Mouse (Mus musculus): ENCODE results near the gene Gm11077.

The Gm11077 gene

DNA sequence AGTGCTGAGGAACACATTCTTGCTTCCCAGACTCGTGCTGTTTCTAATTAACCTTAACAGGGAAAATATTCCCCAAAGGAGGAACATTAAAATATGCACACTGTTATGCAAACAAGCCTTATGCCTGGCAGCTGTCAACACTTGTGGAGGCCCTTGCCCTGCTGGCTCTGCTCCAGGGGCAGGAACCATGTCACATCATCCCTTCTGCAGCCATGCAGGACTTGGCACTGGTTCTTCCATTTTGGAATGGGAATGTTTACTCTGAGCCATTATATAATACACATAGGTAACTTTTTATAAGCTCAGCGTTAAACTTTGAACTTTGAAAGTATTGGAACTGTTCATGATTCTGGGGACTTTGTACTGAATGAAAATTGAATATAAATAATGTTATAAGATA lies 18.5 kb downstream of the Gm11077 start:
- DNase-seq (ENCODE audit: low spot score), result no peak

DNA sequence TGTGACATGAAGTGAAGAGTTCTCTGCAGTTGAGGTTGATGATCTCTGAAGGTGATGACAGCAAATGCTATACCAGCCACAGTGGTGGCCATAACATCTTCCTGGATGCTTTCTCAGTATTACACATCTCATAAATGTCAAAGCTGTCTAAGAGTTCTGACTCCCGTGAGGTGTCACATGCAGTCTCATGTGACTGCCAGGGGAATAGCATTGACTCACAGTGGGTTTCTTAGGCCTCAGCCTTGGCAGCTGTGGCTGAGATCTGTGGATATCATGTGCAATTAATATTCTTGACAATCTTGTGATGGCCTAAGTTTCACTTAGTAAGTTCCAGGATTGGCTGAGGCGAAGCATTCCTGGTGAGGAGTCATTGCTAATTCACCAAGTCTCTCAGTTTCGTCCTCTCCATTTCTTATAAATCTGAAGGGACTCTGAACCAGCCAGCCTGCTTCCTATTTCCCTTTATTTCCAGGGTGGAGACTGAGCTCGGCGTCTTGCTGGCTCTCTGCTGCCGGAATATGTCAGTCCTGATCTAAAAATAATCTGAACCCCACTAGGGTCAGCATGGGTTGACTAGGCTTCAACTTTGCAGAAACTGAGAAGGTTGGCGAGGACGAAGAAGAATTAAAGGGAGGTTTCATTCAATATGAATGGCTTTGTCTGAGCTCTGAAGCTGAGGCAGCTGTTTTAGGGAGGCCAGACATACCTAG lies 21.4 kb downstream of the Gm11077 start:
- DNase-seq (ENCODE audit: low spot score), result no peak

DNA sequence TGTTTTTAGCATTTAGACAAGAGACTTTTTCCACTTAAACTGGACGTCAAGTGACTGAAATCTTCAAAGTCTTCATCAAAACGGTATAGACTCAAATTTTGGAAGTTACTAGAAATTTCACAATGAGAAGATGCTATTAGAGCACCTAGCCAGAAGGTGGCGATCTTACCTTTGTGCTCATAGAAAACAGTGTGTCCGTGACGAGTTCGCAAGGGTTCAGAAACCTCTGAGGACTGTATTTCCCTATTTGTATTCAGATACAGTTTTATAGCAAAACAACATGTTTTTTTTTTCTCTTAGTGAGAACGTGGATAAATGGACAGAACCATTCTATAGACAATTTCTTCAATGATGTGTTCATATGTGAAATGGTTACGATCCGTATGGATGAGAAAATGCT lies 37.3 kb downstream of the Gm11077 start:
- peak; percentile 25 for DNase-seq (ENCODE audit: low spot score)

DNA sequence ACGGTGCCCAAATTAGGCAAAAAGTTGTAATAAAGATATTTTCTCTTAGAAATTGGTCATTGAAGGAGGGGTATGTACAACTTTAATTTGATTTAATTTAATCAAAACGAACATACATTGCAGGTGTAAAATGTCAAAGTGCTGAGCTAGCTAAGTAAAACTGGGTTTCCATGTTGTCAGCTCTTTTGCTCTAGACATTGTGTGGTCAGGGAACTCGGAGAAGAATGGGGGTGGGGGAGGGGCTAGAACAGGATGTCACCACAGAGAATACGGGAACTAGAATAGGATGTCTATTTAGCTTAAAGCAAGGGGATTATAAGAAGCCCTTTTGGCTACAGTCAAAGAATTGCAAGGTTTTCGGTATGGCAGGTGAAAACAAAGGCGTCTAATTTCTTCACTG lies 38.2 kb downstream of the Gm11077 start:
- DNase-seq (ENCODE audit: low spot score), result no peak

DNA sequence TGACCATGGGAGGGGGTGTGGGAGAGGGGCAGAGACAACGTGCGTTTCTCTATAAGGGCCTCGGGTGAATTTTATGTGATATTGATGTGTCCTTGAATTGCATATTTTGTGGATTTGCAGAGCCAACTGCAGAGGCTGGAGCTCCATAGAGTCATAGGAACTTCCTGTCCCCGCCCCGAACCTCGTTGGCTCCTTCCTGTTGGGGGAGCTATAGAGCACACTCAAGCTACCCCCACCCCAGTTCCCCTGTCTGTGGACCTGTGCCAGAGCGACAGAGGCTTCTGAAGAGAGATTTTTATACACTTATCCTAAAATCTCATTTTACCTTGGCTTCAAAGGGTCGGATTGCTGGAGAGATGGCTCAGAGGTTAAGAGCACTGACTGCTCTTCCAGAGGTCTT lies 39.1 kb downstream of the Gm11077 start:
- no peak for DNase-seq (ENCODE audit: low spot score)

DNA sequence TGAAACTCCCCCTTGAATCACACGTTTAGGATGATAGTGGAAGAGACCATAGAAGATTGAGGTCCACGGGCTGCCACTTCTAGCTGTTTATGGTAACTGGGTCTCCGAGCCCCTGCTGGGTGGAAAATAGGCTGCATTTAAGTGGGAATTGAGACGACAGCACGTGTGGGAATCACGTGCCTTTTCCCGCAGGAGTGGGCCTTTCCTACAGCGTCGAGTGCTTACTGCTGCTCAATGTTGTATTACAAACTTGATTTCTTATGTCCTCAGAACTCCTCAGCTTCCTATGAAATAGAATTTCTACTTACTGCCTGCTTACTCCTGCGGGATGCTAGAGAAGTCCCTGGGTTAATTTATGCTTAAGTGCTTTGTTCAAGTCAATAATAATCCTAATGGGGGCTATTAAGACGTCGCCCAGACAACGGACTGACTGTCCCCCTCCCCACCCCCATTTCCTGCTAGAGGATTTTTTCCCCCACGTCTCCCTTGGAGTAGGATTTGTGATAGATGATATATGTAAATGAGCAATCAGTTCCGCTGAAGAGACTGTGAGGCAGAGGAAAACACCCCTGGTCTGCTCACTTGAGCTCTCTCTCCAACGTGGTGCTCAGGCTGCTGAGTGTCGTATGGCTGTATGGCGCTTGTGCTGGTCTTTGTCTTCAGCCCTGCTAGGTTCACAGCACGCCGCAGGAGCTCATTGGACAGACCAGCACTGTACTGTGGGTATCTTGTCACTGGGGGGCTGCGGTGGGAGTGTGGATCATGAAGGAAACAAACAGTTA lies 40.0 kb downstream of the Gm11077 start:
- no peak for DNase-seq (ENCODE audit: low spot score)

DNA sequence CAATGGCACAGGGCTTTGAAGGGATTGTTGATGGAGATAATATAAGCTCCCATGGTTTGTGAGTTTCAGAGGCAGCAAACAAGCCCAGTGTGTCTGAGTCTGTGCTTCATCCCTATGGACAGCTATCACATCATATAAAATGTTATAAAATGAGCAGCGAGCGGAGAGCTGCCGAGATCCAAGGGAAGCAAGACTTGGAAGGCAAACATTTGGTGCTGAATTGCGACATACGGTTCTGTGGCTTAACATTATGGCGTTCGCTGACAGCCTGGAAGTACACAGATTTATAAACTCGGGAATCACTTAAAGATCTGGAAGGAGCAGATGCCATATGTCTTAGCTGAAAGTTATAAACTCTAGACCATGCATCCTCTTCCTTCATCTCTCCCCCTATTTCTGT lies 47.2 kb downstream of the Gm11077 start:
- DNase-seq (ENCODE audit: low spot score), result no peak

DNA sequence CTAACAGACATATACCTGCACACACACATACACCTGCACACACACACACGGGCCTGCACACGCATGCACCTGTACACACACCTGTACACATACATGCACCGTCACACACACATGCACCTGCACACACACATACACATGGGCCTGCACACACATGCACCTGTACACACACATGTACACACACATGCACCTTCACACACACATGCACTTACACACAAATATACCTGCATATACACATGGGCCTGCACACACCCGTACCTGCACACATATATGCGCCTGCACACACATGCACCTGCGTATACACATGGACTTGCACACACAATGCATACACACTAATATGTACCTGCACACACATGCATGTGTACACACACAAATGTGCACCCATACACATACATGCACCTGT lies 53.4 kb downstream of the Gm11077 start:
- no peak for DNase-seq (ENCODE audit: low spot score)

DNA sequence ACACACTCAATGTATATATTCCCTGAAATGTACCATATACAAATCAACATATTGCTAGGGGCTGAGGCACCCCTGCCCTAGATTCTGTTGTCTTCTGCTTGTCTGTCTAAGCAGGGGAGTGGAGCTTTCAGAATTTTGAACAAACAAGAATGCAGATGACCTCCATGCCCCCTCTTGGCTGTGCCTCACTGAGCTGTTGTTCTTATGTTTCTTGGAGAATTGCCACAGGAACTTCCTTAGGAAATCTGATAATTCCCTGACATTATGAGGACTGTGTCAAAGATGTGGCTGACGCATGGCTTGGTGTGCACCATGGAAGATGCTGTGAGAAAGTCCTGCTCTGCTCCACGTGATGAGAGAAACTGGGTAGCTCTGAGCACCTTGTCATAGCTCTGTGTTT lies 57.0 kb downstream of the Gm11077 start:
- no peak for DNase-seq (ENCODE audit: low spot score)

DNA sequence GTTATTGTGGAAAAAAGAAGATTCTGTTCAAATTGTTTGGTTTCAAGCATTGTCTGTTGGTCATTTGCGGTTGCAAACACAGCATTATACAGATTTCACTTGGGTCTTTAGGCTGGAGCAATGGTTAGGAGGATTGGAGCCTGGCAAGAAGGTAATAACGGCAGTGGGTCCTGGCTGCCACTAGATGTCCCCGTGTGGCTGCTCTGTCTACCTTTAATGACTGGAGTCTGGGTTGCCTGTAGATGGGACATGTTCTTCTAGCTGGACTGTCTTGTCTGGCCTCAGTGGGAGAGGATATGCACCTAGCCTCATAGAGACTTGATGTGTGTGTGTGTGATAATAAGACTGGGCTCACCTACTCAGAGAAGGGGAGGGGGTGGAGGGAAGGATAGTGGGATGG lies 60.8 kb downstream of the Gm11077 start:
- DNase-seq (ENCODE audit: low spot score), result no peak

DNA sequence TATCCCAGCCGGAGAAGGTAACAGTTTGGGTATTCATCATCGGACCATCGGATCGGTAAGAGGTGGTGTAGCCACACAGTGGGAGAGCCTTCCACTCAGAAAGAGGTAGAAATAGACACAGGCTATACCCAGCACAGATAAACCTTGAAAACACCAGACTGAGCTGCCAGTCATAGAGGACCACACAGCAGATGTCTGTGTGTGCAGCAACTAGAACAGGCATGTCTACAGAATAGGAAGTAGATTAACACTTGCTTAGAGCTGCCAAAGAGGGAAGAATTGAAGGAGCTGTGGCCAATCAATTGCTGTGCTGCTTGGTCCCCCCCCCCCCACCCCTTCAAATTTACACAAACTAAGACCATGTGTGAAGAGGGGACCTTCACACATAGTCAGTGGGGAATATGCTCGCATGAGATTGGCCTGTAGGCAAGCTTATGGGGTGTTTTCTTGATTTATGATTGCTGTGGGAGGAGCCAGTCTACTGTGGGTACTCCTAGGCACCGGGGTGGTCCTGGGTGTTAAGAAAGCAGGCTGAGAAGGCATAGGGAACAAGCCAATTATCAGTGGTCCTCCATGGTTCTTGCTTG lies 64.7 kb downstream of the Gm11077 start:
- DNase-seq (ENCODE audit: low spot score), result no peak

DNA sequence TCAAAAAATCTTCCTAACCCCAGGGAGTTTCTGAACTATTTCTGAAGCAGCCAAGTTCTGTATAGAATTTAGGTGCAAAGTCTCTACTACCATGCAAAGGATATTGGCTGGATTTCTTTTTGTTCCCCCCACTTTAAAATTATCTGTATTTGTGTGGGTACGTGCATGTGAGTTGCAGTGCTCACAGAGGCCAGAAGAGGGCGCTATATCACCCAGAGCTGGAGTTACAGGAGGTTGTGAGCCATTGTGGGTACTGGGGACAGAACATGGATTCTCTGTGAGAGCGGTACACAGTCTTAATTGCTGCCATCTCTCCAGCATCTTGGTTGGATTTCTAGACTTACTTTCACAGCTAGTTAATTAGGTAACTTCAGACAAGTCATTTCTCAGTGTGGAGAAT lies 69.8 kb downstream of the Gm11077 start:
- no peak for DNase-seq (ENCODE audit: low spot score)

DNA sequence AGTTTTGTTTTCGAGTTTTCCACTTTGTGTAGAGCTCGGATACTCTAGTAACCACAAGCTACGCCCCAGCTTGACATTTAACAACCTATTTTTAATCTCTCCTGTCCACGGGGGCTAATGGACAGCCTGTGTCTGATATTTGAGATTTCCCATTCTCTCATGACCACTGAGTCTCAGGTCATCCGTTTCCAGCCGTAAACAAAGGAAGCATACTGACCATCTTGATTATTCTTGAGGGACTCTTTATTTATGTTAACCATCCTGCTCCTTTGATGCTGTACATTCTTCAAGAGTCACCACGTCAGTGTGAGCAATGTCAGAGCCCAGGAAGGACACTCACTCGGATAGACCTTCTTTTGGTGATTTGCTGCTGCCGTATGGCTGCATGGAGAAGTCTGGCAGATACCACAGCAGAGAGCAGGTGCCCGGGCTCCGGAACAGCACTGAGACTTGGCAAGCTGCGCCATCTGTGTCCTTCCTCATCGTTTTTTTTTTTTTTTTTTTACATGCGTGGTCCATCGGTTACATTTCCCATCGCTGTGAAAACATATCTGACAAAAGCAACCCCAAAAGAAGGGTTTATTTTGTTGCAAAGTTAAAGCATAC lies 70.5 kb downstream of the Gm11077 start:
- DNase-seq (ENCODE audit: low spot score), result no peak

DNA sequence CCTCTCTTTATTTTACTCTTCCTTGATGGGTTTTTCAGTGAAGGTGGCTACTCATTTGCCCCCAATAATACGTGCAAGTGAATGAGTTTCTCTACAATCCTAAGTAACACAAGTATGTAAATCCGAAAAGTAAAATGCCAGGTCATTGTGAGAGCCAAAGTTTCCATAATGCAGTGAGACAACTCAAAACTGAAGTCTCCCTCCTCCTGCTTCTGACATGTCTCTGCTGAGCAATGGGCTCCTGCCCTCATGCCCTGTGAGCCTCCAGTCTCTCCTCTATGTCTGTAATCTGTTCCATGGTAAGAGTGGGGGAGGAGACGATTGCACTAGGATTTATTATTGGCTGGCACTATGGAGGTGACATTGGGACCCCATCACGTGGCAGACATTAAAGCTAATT lies 71.5 kb downstream of the Gm11077 start:
- DNase-seq (ENCODE audit: low spot score), result no peak

Measured in layer of hippocampus, adult 9-10 months (tissue).